20 mouse cellular contexts compared by ENCODE assay signal in the genomic region with DNA sequence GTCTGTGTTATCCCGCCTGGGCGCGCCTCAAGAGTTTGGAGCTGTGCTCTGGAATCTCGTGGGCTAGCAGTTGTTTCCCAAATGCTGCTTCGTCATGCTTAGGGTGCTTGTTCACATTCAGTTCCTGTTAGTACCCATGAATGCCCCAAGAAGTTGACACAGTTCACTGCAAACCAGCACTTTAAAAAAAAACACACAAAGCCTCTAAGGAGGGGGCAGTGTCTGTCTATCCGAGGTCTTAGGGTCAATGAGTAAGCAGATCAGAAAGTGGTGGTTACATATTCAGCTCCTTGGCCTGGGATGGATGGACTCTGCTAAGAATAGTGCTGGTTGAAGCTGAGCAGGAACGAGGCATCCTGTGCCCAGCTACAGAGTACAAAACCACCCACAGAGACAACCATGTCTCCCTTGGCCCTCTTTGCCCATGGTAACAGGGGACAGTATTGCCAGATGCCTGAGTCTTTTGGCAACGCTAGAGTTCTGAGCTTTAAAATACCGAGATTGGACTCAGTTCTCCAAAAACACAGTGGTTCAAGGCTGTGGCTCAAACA. TPM values are rescaled to one million over a fixed set of nuclear protein-coding genes. Genes with fewer than 3 reads are reported as not detected.
A peak's percentile ranks its signal among the peaks of the same experiment; 100 is the strongest.
DNase-seq lines count a peak whose midpoint lies in the region; ATAC-seq lines count a peak whose summit lies in the region.
"Had no signal": no experiment of that assay in that cellular context is flagged by ENCODE, and none has a peak within 500 bp of the region (broad histone marks: within the 10 kb centered on the region; RNA-seq: fewer than 3 reads in every experiment).

No protein-coding gene starts in this region.

- H3K4me1 ChIP-seq in brown adipose tissue, adult 24 weeks (ENCODE audit: control insufficient read depth, insufficient read depth, insufficient read length, low read length) = peaks cover 17% of the 10 kb centered on the region

- H3K4me3 ChIP-seq in brown adipose tissue, adult 24 weeks (ENCODE audit: insufficient read depth, low read depth, low read length) = no peak overlapping the region
- H3K4me3 ChIP-seq: erythroblast, embryonic 14.5 days; heart, embryonic 13.5 days; hindbrain, embryonic 13.5 days; intestine, embryonic 15.5 days; limb, embryonic 15.5 days; lung, embryonic 15.5 days had no signal

- H3K27ac ChIP-seq in brown adipose tissue, adult 24 weeks (replicated peaks; ENCODE audit: low read depth, low read length) = peak overlapping the region; percentile 47
- H3K27ac ChIP-seq: heart, embryonic 13.5 days; intestine, embryonic 15.5 days; limb, embryonic 15.5 days had no signal

- ATAC-seq in granulocyte monocyte progenitor cell, adult 5-6 weeks (replicated peaks; ENCODE audit: poor library complexity, severe bottlenecking) = peak; percentile 48; the same call in 1 of the 2 replicates
- peak; percentile 37 for ATAC-seq in megakaryocyte progenitor cell, adult 5-6 weeks (replicated peaks; ENCODE audit: poor library complexity)
- ATAC-seq: CD4-positive, CD25-positive, alpha-beta regulatory T cell, adult 4 months; intestine, embryonic 15.5 days had no signal

- DNase-seq in kidney, adult 9 months = peak; percentile 82
- no peak for DNase-seq in kidney, postnatal 4 days
- no peak for DNase-seq in left cerebral cortex, postnatal 14 days (ENCODE audit: low spot score in 2 of 2)
- DNase-seq in urinary bladder, postnatal 4 days (ENCODE audit: low spot score in 2 of 2) = no peak
- DNase-seq: adrenal gland, postnatal 36 days; gastrocnemius, postnatal 25 days; layer of hippocampus, adult 9-11 months; midbrain, embryonic 14.5 days; right cerebral cortex, postnatal 14 days; thymus, adult 18-20 months had no signal

- intact Hi-C loops in left cerebral cortex, postnatal 14 days (cut with DNase I) = no loop called here

RNA-seq across cellular contexts. Expression of a gene that starts 59.0 kb away (rescaled TPM):
- 7.4 and 13.2 TPM in 2 replicates for polyA plus RNA-seq in brown adipose tissue, adult 24 weeks (2012; ENCODE audit: insufficient read depth, insufficient read length, missing spikeins)
- 5.9 and 6.6 TPM in 2 replicates for total RNA-seq in granulocyte monocyte progenitor cell, adult 5-6 weeks (2014; fragmentation: Nextera tagmentation)
- 1.8 and 1.9 TPM in 2 replicates for total RNA-seq in granulocyte monocyte progenitor cell, adult 5-6 weeks (2017)
- total RNA-seq in megakaryocyte progenitor cell, adult 5-6 weeks (2015) = 3.2 and 5.1 TPM in 2 replicates
- total RNA-seq in megakaryocyte progenitor cell, adult 5-6 weeks (2017) = 2.2 and 2.8 TPM in 2 replicates
- total RNA-seq in left cerebral cortex, postnatal 14 days (2021) = 10 to 100 TPM; 78.6 to 89.5 TPM

Comparison
In these comparisons a context has a peak if more than half of its experiments do, and no peak if none do; other contexts are left out.
1. RNA of a gene that starts 59.0 kb away (total RNA-seq): 78.6 to 89.5 TPM in left cerebral cortex, postnatal 14 days; 1.8 to 6.6 TPM in granulocyte monocyte progenitor cell, adult 5-6 weeks and 2.2 to 5.1 TPM in megakaryocyte progenitor cell, adult 5-6 weeks; every median in the first group is over 10 times any median in the second.